Mouse (Mus musculus) spleen, adult 2 months (tissue): ENCODE measurements around the gene Shld1. TPM values are rescaled to one million over a fixed set of nuclear protein-coding genes. Genes with fewer than 3 reads are reported as not detected.

ENCODE experiments used
- DNase-seq, 2 experiments: peaks; one replicate each; pipeline versions ENCODE4 v3.0.0 to v3.0.0-alpha.2; 2012 to 2021; ENCODE audit warnings: low spot score in 2 of 2, low read depth in 1 of 2
- H3K27ac ChIP-seq: fragments of 200-500 bp; 2 replicates; pipeline ENCODE4 v1.5.1; 2012; ENCODE audit warnings: low read length, inconsistent platforms; ENCODE audit not compliant: insufficient read depth
- H3K27me3 ChIP-seq: fragments of 200-500 bp; 2 replicates; pipeline ENCODE4 v1.6.1; 2012; ENCODE audit warnings: mild to moderate bottlenecking, moderate library complexity, low read length, inconsistent platforms; ENCODE audit not compliant: control insufficient read depth, insufficient read depth
- H3K36me3 ChIP-seq: fragments of 200-500 bp; 2 replicates; pipeline ENCODE4 v1.6.1; 2012; ENCODE audit warnings: mild to moderate bottlenecking, low read length, inconsistent platforms; ENCODE audit not compliant: control insufficient read depth, insufficient read depth
- H3K4me1 ChIP-seq: fragments of 200-500 bp; 2 replicates; pipeline ENCODE4 v1.6.1; 2011; ENCODE audit warnings: inconsistent platforms; ENCODE audit not compliant: control insufficient read depth, insufficient read depth, insufficient read length
- H3K4me3 ChIP-seq: fragments of 200-500 bp; 2 replicates; pipeline ENCODE4 v1.5.1; 2011; ENCODE audit warnings: mild to moderate bottlenecking, inconsistent platforms; ENCODE audit not compliant: insufficient read depth, insufficient read length; ENCODE audit errors: extremely low read depth
- CTCF ChIP-seq: fragments of 200-500 bp; IDR thresholded peaks from 2 replicates; pipeline ENCODE4 v1.5.1; 2011; ENCODE audit warnings: mild to moderate bottlenecking, inconsistent platforms; ENCODE audit not compliant: insufficient read depth, insufficient read length, insufficient replicate concordance; ENCODE audit errors: extremely low read depth
- POLR2A ChIP-seq: fragments of 200-500 bp; IDR thresholded peaks from 2 replicates; pipeline ENCODE4 v1.6.1; 2011; ENCODE audit warnings: low read depth, low read length, inconsistent platforms
- WGBS: fragments of 180-500 bp; shearing (Covaris S2); methylation state at CpG from one replicate; pipeline ENCODE4 v1.1.7; 2018; 5-methylcytosine and 5-hydroxymethylcytosine counted together
- polyA plus RNA-seq: library from polyadenylated mRNA; depleted of rRNA; stranded (reverse); fragments of >200 nt; gene quantifications from 2 replicates; pipeline ENCODE4 v1.2.3, GENCODE M21; 2012

Gene Shld1
- polyA plus RNA-seq, 1 experiment: 12.7 TPM

- H3K4me1 ChIP-seq: peaks cover 2% of the 10 kb centered on the region; the same call in 1 of the 2 replicates
- no peak overlapping the region for H3K4me3 ChIP-seq
- no peaks in the 10 kb centered on the region for H3K27me3 ChIP-seq
- no peak for DNase-seq
- peaks cover 1% of the 10 kb centered on the region; the same call in 1 of the 2 replicates for H3K36me3 ChIP-seq
- H3K27ac ChIP-seq: no peak overlapping the region
- 87% methylated on average over 15 of the region's 15 CpGs for WGBS
- TF ChIP-seq CTCF (no peak), POLR2A (no peak)
Measured at GRCm38 (mm10) chr2:132751141-132752066, 64.7 kb downstream of the Shld1 start.

GRCm38 (mm10) chr2:132752398-132752797 is 65.7 kb downstream of the Shld1 start:
- WGBS: 81% methylated on average over 2 of the region's 2 CpGs
- no peaks in the 10 kb centered on the region for H3K27me3 ChIP-seq
- H3K36me3 ChIP-seq: peaks cover 1% of the 10 kb centered on the region; the same call in 1 of the 2 replicates
- H3K4me3 ChIP-seq: no peak overlapping the region
- H3K27ac ChIP-seq: no peak overlapping the region
- no peak for TF ChIP-seq POLR2A
- no peak for TF ChIP-seq CTCF
- DNase-seq: no peak
- H3K4me1 ChIP-seq: peaks cover 2% of the 10 kb centered on the region; the same call in 1 of the 2 replicates

- H3K27ac ChIP-seq: no peak overlapping the region
- 82% methylated on average over 3 of the region's 3 CpGs for WGBS
- peaks cover 2% of the 10 kb centered on the region; the same call in 1 of the 2 replicates for H3K4me1 ChIP-seq
- no peak for DNase-seq
- no peak overlapping the region for H3K4me3 ChIP-seq
- TF ChIP-seq CTCF: no peak
- no peak for TF ChIP-seq POLR2A
- H3K36me3 ChIP-seq: peaks cover 1% of the 10 kb centered on the region; the same call in 1 of the 2 replicates
- no peaks in the 10 kb centered on the region for H3K27me3 ChIP-seq
Measured at GRCm38 (mm10) chr2:132753137-132753536, 66.4 kb downstream of the Shld1 start.

GRCm38 (mm10) chr2:132757911-132758310 is 71.2 kb downstream of the Shld1 start:
- H3K27ac ChIP-seq: no peak overlapping the region
- TF ChIP-seq POLR2A (no peak), CTCF (no peak)
- WGBS: 84% methylated on average over 5 of the region's 5 CpGs

GRCm38 (mm10) chr2:132770822-132771221 is 84.1 kb downstream of the Shld1 start:
- no peaks in the 10 kb centered on the region for H3K27me3 ChIP-seq
- 83% methylated on average over 1 of the region's 1 CpGs for WGBS
- TF ChIP-seq CTCF (no peak), POLR2A (no peak)
- no peak for DNase-seq
- no peaks in the 10 kb centered on the region for H3K4me1 ChIP-seq
- no peak overlapping the region for H3K27ac ChIP-seq
- no peaks in the 10 kb centered on the region for H3K36me3 ChIP-seq
- H3K4me3 ChIP-seq: no peak overlapping the region

More at GRCm38 (mm10) chr2:132757911-132758310, 71.2 kb downstream of the Shld1 start:
- no peaks in the 10 kb centered on the region for H3K27me3 ChIP-seq
- no peak for DNase-seq
- H3K36me3 ChIP-seq: no peaks in the 10 kb centered on the region
- peaks cover 2% of the 10 kb centered on the region; the same call in 1 of the 2 replicates for H3K4me1 ChIP-seq
- H3K4me3 ChIP-seq: no peak overlapping the region

GRCm38 (mm10) chr2:132780978-132781377 is 94.2 kb downstream of the Shld1 start, which contains the start of gene Chgb:
Gene Chgb (plus strand): TSS chr2:132781278.
- DNase-seq: no peak
- no peaks in the 10 kb centered on the region for H3K36me3 ChIP-seq
- peaks cover 4% of the 10 kb centered on the region; the same call in 1 of the 2 replicates for H3K4me1 ChIP-seq
- peaks cover 8% of the 10 kb centered on the region for H3K27me3 ChIP-seq
- TF ChIP-seq POLR2A (no peak), CTCF (no peak)
- no peak within 1 kb of the TSS for H3K27ac ChIP-seq
- WGBS: 24% methylated on average over 4 of the region's 4 CpGs
- H3K4me3 ChIP-seq: no peak within 1 kb of the TSS
